Mouse (Mus musculus) cerebellum, adult 2 months (tissue): Measurements from ENCODE around the gene Csnk2b.

Experiments used
- CTCF ChIP-seq: fragments of 200-500 bp; IDR thresholded peaks from 2 replicates; pipeline ENCODE4 v1.5.1; 2011; ENCODE audit warnings: low read depth, mild to moderate bottlenecking, control low read depth, low read length, moderate library complexity, borderline replicate concordance; ENCODE audit not compliant: insufficient read depth
- POLR2A ChIP-seq: fragments of 200-500 bp; IDR thresholded peaks from 2 replicates; pipeline ENCODE4 v1.6.1; 2011; ENCODE audit warnings: low read length, control low read depth, borderline replicate concordance; ENCODE audit not compliant: insufficient read depth

- TF ChIP-seq CTCF = no peak
- TF ChIP-seq POLR2A = no peak
These were observed 44.6 kb downstream of the Csnk2b start for GRCm38 (mm10) chr17:35077285-35077684.
